Mouse (Mus musculus) adrenal gland, postnatal 25 days (tissue): ENCODE results near the gene Ppp1r21. TPM values are rescaled to one million over a fixed set of nuclear protein-coding genes. Genes with fewer than 3 reads are reported as not detected.

Experiments
- total RNA-seq: library from RNA; stranded (reverse); gene quantifications from 2 replicates; pipeline ENCODE4 v1.2.3, GENCODE M21; 2021

The Ppp1r21 gene
- total RNA-seq, 1 experiment from 2014 or later = 46.4 TPM

Other genes starting within 250 kb of the Ppp1r21 start
- gene Foxn2, start 89.4 kb upstream of the Ppp1r21 start, total RNA-seq = 21.6 and 22.7 TPM in 2 replicates
- gene Ston1, start 67.6 kb downstream of the Ppp1r21 start, total RNA-seq = 26.0 and 33.3 TPM in 2 replicates
- not detected in 2 replicates for gene Gtf2a1l, start 138.5 kb downstream of the Ppp1r21 start, total RNA-seq